Mouse (Mus musculus): Measurements from ENCODE around the gene Ganab. TPM values are rescaled to one million over a fixed set of nuclear protein-coding genes. Genes with fewer than 3 reads are reported as not detected.
"Not testable (repeated sequence)": the region's sequence is repeated elsewhere in the genome, so short reads cannot be mapped to it uniquely, and the experiment has no call there.

Ganab gene
- polyA plus RNA-seq, 1 experiment: 190 TPM

DNA sequence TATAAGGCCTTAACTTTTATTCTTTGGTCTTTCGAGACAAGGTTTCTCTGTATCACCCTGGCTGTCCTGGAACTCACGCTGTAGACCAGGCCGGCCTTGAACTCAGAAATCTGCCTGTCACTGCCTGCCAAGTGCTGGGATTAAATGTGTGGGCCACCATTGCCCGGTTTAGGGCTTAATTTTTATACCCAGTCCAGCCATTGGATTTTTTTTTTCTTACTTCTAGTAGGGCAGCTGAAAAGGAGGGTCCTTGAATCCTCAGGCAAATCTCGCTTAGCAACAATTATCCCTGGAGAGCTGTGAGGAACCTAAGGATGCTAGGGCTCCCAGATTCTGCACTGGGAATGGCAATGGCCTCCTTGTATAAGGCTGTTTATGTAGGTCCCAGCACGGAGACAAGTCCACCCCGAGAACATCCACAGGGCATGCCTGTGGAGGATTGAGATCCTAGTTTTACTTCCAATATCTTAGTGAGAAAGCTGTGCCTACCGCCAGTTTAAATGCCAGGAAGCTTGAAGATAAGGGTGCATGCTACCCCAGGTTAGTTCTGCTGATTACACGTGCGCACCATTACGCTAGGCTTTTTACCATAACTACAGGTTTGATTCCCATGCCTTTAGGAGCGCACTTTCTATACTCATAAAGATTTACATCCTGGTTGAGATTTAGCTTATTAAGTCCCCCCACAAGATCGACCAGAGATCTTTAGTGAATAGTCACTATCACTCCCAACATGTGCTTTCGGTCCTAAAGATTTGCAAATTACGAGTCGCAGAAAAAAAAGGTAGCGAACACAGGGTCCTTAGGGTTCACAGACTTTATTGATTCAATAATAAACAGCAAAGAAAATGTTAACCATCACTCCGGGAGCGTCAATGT lies 10.0 kb upstream of the Ganab start:
- Histone ChIP-seq H3K27ac (ENCODE audit: insufficient read depth, low read length) (peak overlapping the region; percentile 82), H3K4me3 (ENCODE audit: insufficient read depth, low read length) (peak overlapping the region; percentile 95), H3K4me1 (ENCODE audit: control insufficient read depth, insufficient read depth, low read length) (peaks cover 4% of the 10 kb centered on the region; the same call in 1 of the 2 replicates)
- TF ChIP-seq POLR2A (IDR thresholded peaks at IDR 0.05; ENCODE audit: low read depth, low read length): peak; percentile 53
- no peak for TF ChIP-seq CTCF (IDR thresholded peaks at IDR 0.05; ENCODE audit: borderline replicate concordance, insufficient read depth, low read length)

DNA sequence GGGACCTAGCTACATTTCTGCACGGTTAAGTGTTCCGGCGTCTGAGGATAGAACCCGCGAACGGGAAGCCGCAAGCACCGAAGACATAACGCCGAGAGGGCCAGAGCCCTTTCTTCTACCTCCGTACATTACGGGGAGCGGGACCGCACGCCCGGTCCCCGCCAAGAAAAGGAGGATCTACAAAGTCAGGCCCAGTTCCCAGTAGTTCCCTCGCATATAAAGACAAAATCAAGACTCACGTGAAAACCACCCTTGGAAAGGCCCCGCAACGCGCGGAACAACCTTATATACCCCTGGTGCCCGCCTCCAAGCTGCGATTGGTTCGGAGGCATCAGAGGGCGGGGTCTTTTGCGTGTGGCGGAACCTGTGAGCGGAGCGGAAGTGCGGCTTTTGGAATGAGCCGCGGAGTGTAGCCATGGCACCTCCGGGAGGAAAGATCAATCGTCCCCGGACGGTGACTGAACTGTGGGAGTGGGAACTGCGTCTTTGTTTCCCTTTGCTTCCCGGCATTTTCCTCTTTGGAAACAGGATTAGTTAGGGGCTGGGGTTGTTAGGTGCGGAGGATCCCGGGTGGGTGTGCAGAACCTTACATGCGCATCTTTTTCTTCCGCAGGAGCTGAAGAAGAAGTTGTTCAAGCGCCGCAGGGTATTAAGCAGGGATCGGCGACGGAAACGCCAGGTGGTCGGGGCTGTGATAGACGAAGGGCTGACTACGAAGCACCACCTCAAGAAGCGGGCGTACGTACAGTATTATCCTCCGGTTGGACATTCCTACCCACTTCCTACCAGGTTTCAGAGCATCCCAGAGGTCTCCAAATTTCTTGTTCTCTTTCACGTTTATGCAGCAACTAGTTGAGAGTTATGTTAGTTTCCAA lies 9.1 kb upstream of the Ganab start, which contains the start of the genes 1810009A15Rik and Gm49416:
TSS of gene 1810009A15Rik (plus strand) at position 343 of the 875 bp plus-strand sequence.
TSS of gene Gm49416 (plus strand) at position 416 of the 875 bp plus-strand sequence.
- Histone ChIP-seq H3K4me1 (ENCODE audit: control insufficient read depth, insufficient read depth, low read length) (peaks cover 4% of the 10 kb centered on the region; the same call in 1 of the 2 replicates), H3K4me3 (ENCODE audit: insufficient read depth, low read length) (peak within 1 kb of the TSS; percentile 95), H3K27ac (ENCODE audit: insufficient read depth, low read length) (peak within 1 kb of the TSS; percentile 82)
- TF ChIP-seq CTCF (IDR thresholded peaks at IDR 0.05; ENCODE audit: borderline replicate concordance, insufficient read depth, low read length): no peak
- TF ChIP-seq POLR2A (IDR thresholded peaks at IDR 0.05; ENCODE audit: low read depth, low read length): peak; percentile 95

DNA sequence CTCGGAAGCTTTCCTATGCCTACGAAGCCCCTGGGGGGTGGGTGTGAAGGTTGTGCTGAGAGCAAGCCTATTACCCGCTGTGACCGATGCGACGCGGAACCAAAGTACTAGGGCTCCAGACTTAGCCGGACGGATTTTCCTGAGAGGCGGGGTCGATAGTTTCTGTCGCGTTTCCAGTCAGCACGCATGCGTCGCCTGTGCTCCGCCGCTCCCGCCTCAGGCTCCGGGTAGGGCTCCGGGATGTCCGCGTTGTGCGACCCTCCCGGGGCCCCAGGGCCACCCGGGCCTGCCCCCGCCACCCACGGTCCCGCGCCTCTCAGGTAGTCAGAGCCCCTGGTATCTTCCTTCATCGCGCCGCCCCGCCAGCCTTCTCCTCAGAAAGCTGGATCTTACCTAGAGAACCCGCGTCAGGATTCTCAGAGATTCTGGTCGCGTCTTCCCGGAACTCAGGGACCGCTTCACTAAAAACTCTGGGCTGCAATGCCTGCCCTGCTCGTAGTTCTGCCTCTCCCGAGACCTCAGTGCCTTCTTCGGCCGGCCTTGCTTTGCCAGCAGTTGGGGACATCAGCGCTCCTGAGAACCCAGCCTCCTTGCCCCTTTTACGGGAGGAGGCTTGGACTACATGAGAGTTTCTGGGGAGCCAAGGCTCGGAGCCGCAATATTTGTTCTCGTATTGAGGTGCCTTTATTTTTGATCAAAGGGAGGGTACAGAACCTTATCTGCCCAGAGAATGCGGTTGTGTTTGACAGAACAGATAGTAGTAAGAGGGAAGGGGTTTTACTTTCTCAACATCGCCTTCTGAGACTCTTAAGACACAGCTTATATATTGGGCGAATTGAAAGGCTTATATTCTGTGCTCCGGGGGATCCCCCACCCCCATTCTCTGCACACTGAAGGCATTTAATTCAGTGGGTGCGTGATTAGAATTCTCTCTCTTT lies 4.8 kb upstream of the Ganab start, which contains the start of gene Ints5:
TSS of gene Ints5 (plus strand) at position 177 of the 938 bp plus-strand sequence.
- peak; percentile 89 for TF ChIP-seq POLR2A (IDR thresholded peaks at IDR 0.05; ENCODE audit: low read depth, low read length)
- TF ChIP-seq CTCF (IDR thresholded peaks at IDR 0.05; ENCODE audit: borderline replicate concordance, insufficient read depth, low read length): no peak
- H3K27ac ChIP-seq (ENCODE audit: insufficient read depth, low read length): peak within 1 kb of the TSS; percentile 45
- H3K4me3 ChIP-seq (ENCODE audit: insufficient read depth, low read length): peak within 1 kb of the TSS; percentile 100
- H3K4me1 ChIP-seq (ENCODE audit: control insufficient read depth, insufficient read depth, low read length): peaks cover 7% of the 10 kb centered on the region

DNA sequence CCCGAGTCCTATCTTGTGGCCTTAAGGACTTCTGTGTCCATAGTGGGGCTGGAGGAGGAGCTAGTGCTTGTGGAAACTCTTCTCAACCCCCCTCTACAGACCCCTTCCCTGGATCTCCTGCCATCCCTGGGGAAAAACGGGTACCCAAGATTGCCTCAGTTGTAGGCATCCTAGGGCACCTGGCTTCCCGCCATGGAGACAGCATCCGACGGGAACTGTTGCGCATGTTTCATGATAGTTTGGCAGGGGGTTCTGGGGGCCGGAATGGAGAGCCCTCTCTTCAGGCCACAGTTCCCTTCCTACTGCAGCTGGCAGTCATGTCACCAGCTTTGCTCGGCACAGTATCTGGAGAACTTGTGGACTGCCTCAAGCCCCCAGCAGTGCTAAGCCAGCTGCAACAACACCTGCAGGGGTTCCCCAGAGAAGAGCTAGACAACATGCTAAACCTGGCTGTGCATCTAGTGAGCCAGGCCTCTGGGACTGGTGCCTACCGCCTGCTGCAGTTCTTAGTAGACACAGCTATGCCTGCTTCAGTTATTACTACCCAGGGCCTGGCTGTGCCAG lies 2.4 kb upstream of the Ganab start:
- Histone ChIP-seq H3K4me3 (ENCODE audit: insufficient read depth, low read length) (no peak overlapping the region), H3K4me1 (ENCODE audit: control insufficient read depth, insufficient read depth, low read length) (peaks cover 6% of the 10 kb centered on the region), H3K27ac (ENCODE audit: insufficient read depth, low read length) (no peak overlapping the region)
- no peak for TF ChIP-seq CTCF (IDR thresholded peaks at IDR 0.05; ENCODE audit: borderline replicate concordance, insufficient read depth, low read length)

DNA sequence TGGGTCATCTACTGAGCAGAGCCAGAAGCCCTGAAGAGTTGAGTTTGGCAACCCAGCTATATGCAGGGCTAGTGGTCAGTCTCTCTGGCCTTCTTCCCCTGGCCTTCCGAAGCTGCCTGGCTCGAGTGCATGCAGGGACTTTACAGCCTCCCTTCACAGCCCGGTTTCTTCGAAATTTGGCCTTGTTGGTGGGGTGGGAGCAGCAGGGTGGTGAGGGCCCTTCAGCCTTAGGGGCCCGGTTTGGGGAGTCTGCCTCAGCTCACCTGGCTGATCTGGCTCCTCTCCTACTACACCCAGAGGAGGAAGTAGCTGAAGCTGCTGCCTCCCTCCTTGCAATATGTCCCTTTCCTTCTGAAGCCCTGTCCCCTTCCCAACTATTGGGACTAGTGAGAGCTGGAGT lies 1.6 kb upstream of the Ganab start:
- H3K4me1 ChIP-seq (ENCODE audit: control insufficient read depth, insufficient read depth, low read length); H3K4me3 ChIP-seq (ENCODE audit: insufficient read depth, low read length): not testable (repeated sequence)

DNA sequence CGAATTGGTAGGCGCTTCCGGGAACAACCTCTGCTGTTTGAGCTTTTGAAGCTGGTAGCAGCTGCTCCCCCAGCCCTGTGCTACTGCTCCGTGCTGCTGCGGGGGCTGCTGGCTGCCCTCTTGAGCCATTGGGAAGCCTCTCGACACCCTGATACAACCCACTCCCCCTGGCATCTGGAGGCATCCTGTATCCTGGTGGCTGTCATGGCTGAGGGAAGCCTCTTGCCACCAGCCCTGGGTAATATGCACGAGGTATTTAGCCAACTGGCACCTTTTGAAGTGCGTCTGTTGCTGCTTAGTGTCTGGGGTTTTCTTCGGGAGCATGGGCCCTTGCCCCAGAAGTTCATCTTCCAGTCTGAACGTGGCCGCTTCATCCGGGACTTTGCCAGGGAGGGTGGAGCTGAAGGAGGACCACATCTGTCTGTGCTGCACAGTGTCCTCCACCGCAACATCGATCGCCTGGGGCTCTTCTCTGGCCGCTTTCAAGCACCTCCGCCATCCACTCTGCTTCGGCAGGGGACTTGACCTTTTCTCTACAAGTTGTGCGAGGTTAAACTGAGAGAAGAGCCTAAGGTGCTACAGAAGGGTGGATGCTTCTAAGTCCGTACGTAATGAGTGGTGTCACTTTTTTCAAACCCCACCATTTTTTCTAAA lies 533 bp upstream of the Ganab start:
- not testable (repeated sequence) for H3K4me3 ChIP-seq (ENCODE audit: insufficient read depth, low read length); H3K4me1 ChIP-seq (ENCODE audit: control insufficient read depth, insufficient read depth, low read length)
- H3K27ac ChIP-seq (ENCODE audit: insufficient read depth, low read length): peak overlapping the region; percentile 69

More for the DNA sequence above, 1.6 kb upstream of the Ganab start:
- not testable (repeated sequence) for H3K27ac ChIP-seq (ENCODE audit: insufficient read depth, low read length)

DNA sequence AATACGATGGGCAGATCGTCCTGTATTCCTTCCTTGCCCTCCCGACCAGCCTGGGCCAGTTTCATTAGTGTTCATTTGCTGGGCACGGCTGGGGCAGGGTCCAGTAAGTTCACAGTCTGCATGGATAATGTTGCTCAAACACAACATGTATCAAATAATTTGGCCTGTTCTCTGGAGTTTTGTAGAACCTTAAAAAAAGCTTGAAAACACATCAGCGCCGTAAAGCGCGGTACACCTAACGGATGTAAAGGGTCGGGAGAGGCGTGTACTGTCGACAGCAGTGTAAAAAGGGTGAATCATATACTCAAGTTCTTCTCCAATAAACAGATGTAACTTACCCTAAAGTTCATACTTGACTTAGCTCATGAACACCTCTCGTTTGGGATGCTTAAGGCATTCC lies 705 bp downstream of the Ganab start:
- H3K4me3 ChIP-seq (ENCODE audit: insufficient read depth, low read length): peak overlapping the region; percentile 87
- peaks cover 3% of the 10 kb centered on the region for H3K4me1 ChIP-seq (ENCODE audit: control insufficient read depth, insufficient read depth, low read length)
- no peak for TF ChIP-seq CTCF (IDR thresholded peaks at IDR 0.05; ENCODE audit: borderline replicate concordance, insufficient read depth, low read length)
- no peak for TF ChIP-seq POLR2A (IDR thresholded peaks at IDR 0.05; ENCODE audit: low read depth, low read length)
- peak overlapping the region; percentile 76 for H3K27ac ChIP-seq (ENCODE audit: insufficient read depth, low read length)

DNA sequence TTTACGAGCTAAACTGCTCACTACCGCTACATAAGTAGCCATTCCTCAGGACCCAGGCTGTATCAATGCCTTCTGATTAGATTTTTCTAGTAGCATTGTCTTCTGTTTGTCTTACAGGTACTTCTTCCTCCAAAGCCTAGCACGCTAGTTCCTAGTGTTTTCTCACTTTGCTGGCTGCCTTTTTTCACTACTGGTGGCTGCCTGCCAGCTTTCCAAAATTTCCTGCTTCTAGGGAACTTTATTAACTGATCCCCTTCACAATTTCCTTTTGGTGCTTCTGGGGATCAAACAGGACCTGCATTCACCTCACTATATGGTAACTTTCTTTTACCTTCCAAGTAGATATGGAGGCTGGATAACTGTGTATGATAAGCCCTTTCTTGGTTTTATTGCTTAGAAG lies 1.2 kb downstream of the Ganab start:
- peaks cover 3% of the 10 kb centered on the region for H3K4me1 ChIP-seq (ENCODE audit: control insufficient read depth, insufficient read depth, low read length)
- peak overlapping the region; percentile 87 for H3K4me3 ChIP-seq (ENCODE audit: insufficient read depth, low read length)
- peak overlapping the region; percentile 76 for H3K27ac ChIP-seq (ENCODE audit: insufficient read depth, low read length)
- TF ChIP-seq CTCF (IDR thresholded peaks at IDR 0.05; ENCODE audit: borderline replicate concordance, insufficient read depth, low read length) (no peak), POLR2A (IDR thresholded peaks at IDR 0.05; ENCODE audit: low read depth, low read length) (no peak)
